In genomic region chr2:124176265-124176664, GRCm38 (mm10) we compare ENCODE assay signal across 19 mouse cellular contexts.
DNase-seq lines count a peak whose midpoint lies in the region; ATAC-seq and TF ChIP-seq lines count a peak whose summit lies in the region.
"Had no signal": no experiment of that assay in that cellular context is flagged by ENCODE, and none has a peak within 500 bp of the region (broad histone marks: within the 10 kb centered on the region; RNA-seq: fewer than 3 reads in every experiment).

No protein-coding gene starts in this region.

- H3K4me1 ChIP-seq in forebrain, embryonic 15.5 days: peaks cover 16% of the 10 kb centered on the region
- no peaks in the 10 kb centered on the region for H3K4me1 ChIP-seq in neural tube, embryonic 14.5 days (ENCODE audit: control insufficient read depth, insufficient read depth, low read length)
- H3K4me1 ChIP-seq: heart, embryonic 13.5 days had no signal

- H3K27ac ChIP-seq in layer of hippocampus, adult 2 months: peak overlapping the region; percentile 40; the same call in 1 of the 2 replicates
- peak overlapping the region; percentile 46 for H3K27ac ChIP-seq in forebrain, embryonic 15.5 days (replicated peaks)
- no peak overlapping the region for H3K27ac ChIP-seq in neural tube, embryonic 14.5 days (ENCODE audit: low read depth, low read length)
- H3K27ac ChIP-seq: heart, embryonic 13.5 days; stomach, postnatal 0 days had no signal

- DNase-seq in layer of hippocampus, adult 2 months (ENCODE audit: low spot score in 2 of 2): no peak
- DNase-seq in layer of hippocampus, postnatal 25 days (ENCODE audit: extremely low spot score in 1 of 2, low spot score in 1 of 2): no peak
- peak; percentile 70 for DNase-seq in brain, embryonic 14.5 days (ENCODE audit: low read depth)
- DNase-seq in ovary, postnatal 36 days (ENCODE audit: low spot score): no peak
- DNase-seq in cerebellum, postnatal 4 days (ENCODE audit: low spot score in 2 of 2): no peak
- DNase-seq: adrenal gland, postnatal 14 days; cerebellum, adult 11 months; heart, adult 11 months; kidney, adult 8-10 months; kidney, postnatal 25 days; lung, adult 18-20 months; lung, postnatal 36 days had no signal

- no peak for TF ChIP-seq CTCF in layer of hippocampus, adult 2 months (conservative IDR thresholded peaks at IDR 0.05)
- TF ChIP-seq CTCF in brain, embryonic 14.5 days (IDR thresholded peaks at IDR 0.05; ENCODE audit: borderline replicate concordance, extremely low read depth, insufficient read depth, insufficient read length): no peak

- ATAC-seq in forebrain, embryonic 15.5 days (replicated peaks): peak; percentile 46; the same call in 1 of the 2 replicates
- peak; percentile 58; the same call in 1 of the 2 replicates for ATAC-seq in neural tube, embryonic 14.5 days (ENCODE audit: low read depth)
- ATAC-seq: activated CD4-positive, CD25-positive, alpha-beta regulatory T cell, adult 4 months had no signal

- no peaks in the 10 kb centered on the region for H3K9me3 ChIP-seq in forebrain, embryonic 15.5 days
- no peaks in the 10 kb centered on the region for H3K9me3 ChIP-seq in neural tube, embryonic 14.5 days (ENCODE audit: control insufficient read depth, low read length)
- H3K9me3 ChIP-seq: heart, embryonic 13.5 days had no signal

- no peak overlapping the region for H3K9ac ChIP-seq in forebrain, embryonic 15.5 days (replicated peaks)
- no peak overlapping the region for H3K9ac ChIP-seq in neural tube, embryonic 14.5 days (replicated peaks; ENCODE audit: low read depth, low read length)
- H3K9ac ChIP-seq: heart, embryonic 13.5 days had no signal

- no peaks in the 10 kb centered on the region for H3K27me3 ChIP-seq in forebrain, embryonic 15.5 days
- H3K27me3 ChIP-seq in neural tube, embryonic 14.5 days (ENCODE audit: control insufficient read depth, insufficient read depth, low read length): no peaks in the 10 kb centered on the region
- H3K27me3 ChIP-seq: heart, embryonic 13.5 days had no signal

- no peak for TF ChIP-seq POLR2A in brain, embryonic 14.5 days (IDR thresholded peaks at IDR 0.05; ENCODE audit: borderline replicate concordance, extremely low read depth, insufficient read depth, insufficient read length, poor library complexity, severe bottlenecking)

- no peak overlapping the region for H3K4me2 ChIP-seq in forebrain, embryonic 15.5 days (replicated peaks)
- H3K4me2 ChIP-seq in neural tube, embryonic 14.5 days (ENCODE audit: low read depth, low read length): no peak overlapping the region
- H3K4me2 ChIP-seq: heart, embryonic 13.5 days; liver, embryonic 11.5 days had no signal

- WGBS in forebrain, embryonic 15.5 days: 7% methylated on average over 1 of the region's 1 CpGs
- WGBS in neural tube, embryonic 14.5 days: 33% methylated on average over 1 of the region's 1 CpGs

- no peaks in the 10 kb centered on the region for H3K36me3 ChIP-seq in forebrain, embryonic 15.5 days
- no peaks in the 10 kb centered on the region for H3K36me3 ChIP-seq in neural tube, embryonic 14.5 days (ENCODE audit: control insufficient read depth, insufficient read depth, low read length)
- H3K36me3 ChIP-seq: heart, embryonic 13.5 days had no signal

- H3K4me3 ChIP-seq in layer of hippocampus, adult 2 months: no peak overlapping the region
- H3K4me3 ChIP-seq in forebrain, embryonic 15.5 days: no peak overlapping the region
- H3K4me3 ChIP-seq in neural tube, embryonic 14.5 days (ENCODE audit: low read depth, low read length): no peak overlapping the region
- H3K4me3 ChIP-seq: heart, embryonic 13.5 days; myocyte had no signal
